Mouse (Mus musculus): ENCODE measurements around the gene Skap2. TPM values are rescaled to one million over a fixed set of nuclear protein-coding genes. Genes with fewer than 3 reads are reported as not detected.
A peak's percentile ranks its signal among the peaks of the same experiment; 100 is the strongest.

Gene Skap2
- polyA plus RNA-seq, 1 experiment from 2014 or later, result 7.9 TPM

DNA sequence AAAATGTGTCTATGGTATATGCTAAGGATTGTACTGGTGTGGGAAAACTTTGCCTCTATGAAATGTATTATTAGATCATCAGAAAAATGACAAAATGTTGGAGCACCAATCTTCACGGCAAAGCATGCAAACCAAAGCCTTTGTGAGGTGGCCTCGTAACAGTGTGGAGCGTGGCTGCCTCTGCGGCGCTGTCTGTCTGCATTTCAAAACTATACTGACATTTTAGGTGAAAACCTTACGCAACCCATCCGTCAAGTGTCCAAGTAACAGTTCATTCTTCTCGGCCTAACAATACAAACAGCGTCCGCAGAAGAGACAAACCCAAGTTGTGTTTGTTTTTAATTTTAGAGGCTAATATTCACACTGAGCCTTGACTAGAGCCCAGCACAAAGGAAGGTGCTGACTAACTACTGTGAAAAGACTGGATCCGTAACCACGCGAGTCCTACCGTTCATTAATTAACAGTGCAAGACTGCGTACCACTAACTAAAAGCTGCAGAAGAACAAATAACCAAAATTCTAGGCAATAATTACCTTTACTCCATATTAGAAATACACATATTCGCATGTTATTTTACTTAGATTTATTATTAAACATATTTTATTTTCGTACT, 130.0 kb downstream of the Skap2 start:
- H3K4me2 ChIP-seq (replicated peaks), result no peak overlapping the region
- H3K4me3 ChIP-seq, result no peak overlapping the region
- no peak overlapping the region for H3K9ac ChIP-seq
- no peak for ATAC-seq (ENCODE audit: insufficient number of reproducible peaks, insufficient read depth, low FRiP score, low TSS enrichment)
- 88% methylated on average over 17 of the region's 17 CpGs for WGBS
- peaks cover 8% of the 10 kb centered on the region for H3K4me1 ChIP-seq
- no peaks in the 10 kb centered on the region for H3K36me3 ChIP-seq
- no peak overlapping the region for H3K27ac ChIP-seq
- no peaks in the 10 kb centered on the region for H3K9me3 ChIP-seq
- 0 out of 2 replicates have a peak, but pooled peaks cover 2% of the 10 kb centered on the region for H3K27me3 ChIP-seq

DNA sequence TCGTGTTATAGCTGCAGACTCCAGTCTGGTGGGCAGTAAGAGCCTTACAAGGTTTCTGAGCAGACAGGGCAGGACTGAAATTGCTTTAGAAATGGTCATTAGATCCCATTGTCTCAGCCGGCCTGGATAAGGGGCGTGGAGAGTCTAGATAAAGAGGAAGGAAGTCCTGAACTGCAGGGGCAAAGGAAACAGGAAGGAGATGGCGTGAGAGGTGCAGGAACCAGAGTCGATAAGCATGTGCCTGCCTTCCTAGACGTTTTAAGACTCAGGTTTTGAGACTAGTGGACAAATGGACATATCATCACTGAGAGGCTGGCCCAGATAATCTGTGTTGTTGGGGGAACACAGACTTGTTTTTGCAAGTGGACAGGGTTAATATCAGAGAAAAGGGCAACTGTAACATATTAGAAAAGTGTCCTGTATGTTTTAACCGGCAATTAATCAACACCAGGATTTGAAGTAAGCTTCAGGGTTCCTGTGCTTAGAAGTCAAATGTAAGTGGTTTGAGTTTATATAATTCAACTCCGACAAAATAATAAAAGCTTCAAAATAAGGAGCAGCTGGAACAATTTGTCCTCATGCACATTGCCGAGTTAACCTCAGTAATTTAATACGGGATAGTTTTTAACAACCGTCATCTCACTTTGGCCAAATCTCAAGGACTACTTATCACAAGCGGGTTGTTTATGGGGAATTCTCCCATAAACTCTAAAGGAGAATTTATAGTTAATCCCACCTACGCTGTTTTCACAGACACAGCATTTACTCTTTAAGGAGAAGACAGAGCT, 131.0 kb downstream of the Skap2 start:
- H3K27ac ChIP-seq, result peak overlapping the region; percentile 46; the same call in 1 of the 2 replicates
- 0 out of 2 replicates have a peak, but pooled peaks cover 2% of the 10 kb centered on the region for H3K27me3 ChIP-seq
- H3K4me2 ChIP-seq (replicated peaks), result no peak overlapping the region
- H3K4me3 ChIP-seq, result no peak overlapping the region
- 37% methylated on average over 13 of the region's 13 CpGs for WGBS
- no peak for ATAC-seq (ENCODE audit: insufficient number of reproducible peaks, insufficient read depth, low FRiP score, low TSS enrichment)
- no peaks in the 10 kb centered on the region for H3K36me3 ChIP-seq
- H3K9me3 ChIP-seq, result no peaks in the 10 kb centered on the region
- H3K4me1 ChIP-seq, result peaks cover 8% of the 10 kb centered on the region
- H3K9ac ChIP-seq, result no peak overlapping the region

- Histone ChIP-seq H3K9me3 (no peaks in the 10 kb centered on the region), H3K4me2 (replicated peaks) (no peak overlapping the region), H3K27me3 (0 out of 2 replicates have a peak, but pooled peaks cover 2% of the 10 kb centered on the region), H3K36me3 (no peaks in the 10 kb centered on the region), H3K4me3 (no peak overlapping the region), H3K4me1 (peaks cover 8% of the 10 kb centered on the region), H3K9ac (no peak overlapping the region), H3K27ac (peak overlapping the region; percentile 46; the same call in 1 of the 2 replicates)
- WGBS, result 56% methylated on average over 6 of the region's 6 CpGs
- ATAC-seq (ENCODE audit: insufficient number of reproducible peaks, insufficient read depth, low FRiP score, low TSS enrichment), result no peak
Measured at GRCm38 (mm10) chr6:51880778-51881177, 131.6 kb downstream of the Skap2 start.

DNA sequence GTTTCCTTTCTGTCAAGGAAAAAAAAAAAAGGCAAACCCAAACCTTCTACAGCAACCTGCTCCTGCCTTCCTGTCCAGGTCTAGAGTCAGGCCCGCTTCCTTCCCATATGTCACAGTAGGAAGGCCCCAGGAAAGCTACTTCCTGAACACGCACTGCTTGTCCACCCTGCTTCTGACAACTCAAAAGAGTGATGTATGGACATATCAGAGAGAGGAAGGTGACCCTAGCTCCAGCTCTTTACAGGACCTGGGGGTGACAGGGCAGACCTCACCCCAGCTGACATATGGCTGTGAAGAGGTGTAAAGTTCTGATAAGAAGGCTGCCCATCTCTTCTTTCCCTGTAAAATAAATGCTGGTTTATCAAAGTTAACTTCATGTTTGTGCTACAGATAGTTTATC, 133.8 kb downstream of the Skap2 start:
- Histone ChIP-seq H3K4me1 (peaks cover 8% of the 10 kb centered on the region), H3K9ac (no peak overlapping the region), H3K36me3 (no peaks in the 10 kb centered on the region), H3K9me3 (no peaks in the 10 kb centered on the region), H3K4me2 (replicated peaks) (no peak overlapping the region), H3K27ac (no peak overlapping the region), H3K27me3 (0 out of 2 replicates have a peak, but pooled peaks cover 5% of the 10 kb centered on the region), H3K4me3 (no peak overlapping the region)
- WGBS, result 86% methylated on average over 2 of the region's 2 CpGs
- no peak for ATAC-seq (ENCODE audit: insufficient number of reproducible peaks, insufficient read depth, low FRiP score, low TSS enrichment)

DNA sequence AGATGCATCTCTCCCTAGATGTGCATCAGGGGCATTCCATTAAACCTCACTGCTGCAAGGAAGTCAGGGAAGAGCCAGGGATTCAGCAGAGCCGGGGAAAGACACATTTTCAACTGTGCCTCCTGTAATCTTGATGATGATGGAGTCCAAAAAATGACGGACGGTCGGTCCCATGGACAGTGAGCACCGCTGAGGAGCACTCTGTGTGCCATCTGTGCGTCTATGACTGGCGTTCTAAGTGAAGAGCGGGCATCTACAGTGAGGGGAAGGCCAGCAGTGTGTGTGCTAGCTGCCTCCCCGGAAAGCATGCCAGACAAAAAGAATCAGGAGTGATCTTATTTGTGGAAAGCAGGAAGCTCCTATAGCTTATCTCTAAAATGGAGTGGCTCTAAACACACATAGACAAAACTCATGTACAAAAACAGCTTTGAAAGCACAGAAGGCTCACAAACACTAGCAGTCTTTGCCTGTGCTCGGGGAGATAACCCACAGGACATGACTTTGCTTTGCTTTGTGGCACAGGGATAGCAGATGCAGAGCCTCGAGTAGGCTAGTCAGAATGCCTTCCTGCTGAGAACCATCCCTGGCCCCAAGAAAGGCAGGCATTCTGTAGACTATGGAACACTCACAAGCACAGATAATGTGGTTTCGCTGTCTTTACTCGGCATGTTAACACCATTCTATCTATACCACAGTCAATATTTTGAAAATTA, 135.4 kb downstream of the Skap2 start:
- Histone ChIP-seq H3K9me3 (no peaks in the 10 kb centered on the region), H3K36me3 (no peaks in the 10 kb centered on the region), H3K4me3 (no peak overlapping the region), H3K4me2 (replicated peaks) (no peak overlapping the region), H3K27me3 (0 out of 2 replicates have a peak, but pooled peaks cover 5% of the 10 kb centered on the region), H3K9ac (no peak overlapping the region), H3K4me1 (peaks cover 8% of the 10 kb centered on the region), H3K27ac (no peak overlapping the region)
- ATAC-seq (ENCODE audit: insufficient number of reproducible peaks, insufficient read depth, low FRiP score, low TSS enrichment), result no peak
- 79% methylated on average over 13 of the region's 13 CpGs for WGBS

DNA sequence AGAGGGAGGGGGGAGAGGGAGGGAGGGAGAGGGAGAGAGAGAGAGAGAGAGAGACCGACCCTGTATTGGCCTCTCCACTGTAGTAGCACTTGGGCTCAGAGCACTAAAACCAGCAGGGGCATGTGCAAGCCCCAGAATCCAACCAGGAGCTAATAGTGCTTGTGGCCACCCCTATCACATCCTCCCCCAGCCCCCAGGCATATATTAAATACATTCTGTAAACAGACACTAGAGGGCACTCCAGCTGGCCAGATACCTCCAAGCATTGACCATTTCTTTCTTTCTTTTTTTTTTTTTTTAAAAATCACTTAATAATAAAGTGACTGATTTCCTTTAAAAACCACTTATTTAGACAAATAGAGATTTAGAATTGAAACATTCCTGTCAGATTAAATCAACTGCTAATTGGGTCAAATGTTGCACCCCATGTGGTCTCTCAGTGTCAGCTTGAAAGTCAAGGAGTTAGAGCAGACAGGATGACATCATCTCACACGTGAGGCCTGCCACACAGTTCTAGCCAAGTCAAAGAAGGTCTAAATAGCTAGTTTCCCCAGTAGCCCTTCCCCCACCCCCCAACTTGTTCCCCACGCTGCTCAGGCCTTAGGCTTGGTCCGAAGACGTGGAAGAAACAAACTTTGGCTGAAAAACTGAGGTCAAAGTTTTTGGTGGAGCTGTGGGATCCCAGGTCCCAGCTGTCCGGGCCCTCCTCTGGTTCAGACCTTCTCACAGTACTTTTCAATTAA, 136.3 kb downstream of the Skap2 start:
- H3K36me3 ChIP-seq, result no peaks in the 10 kb centered on the region
- H3K9ac ChIP-seq, result no peak overlapping the region
- H3K27me3 ChIP-seq, result 0 out of 2 replicates have a peak, but pooled peaks cover 5% of the 10 kb centered on the region
- H3K4me2 ChIP-seq (replicated peaks), result no peak overlapping the region
- no peak for ATAC-seq (ENCODE audit: insufficient number of reproducible peaks, insufficient read depth, low FRiP score, low TSS enrichment)
- no peak overlapping the region for H3K27ac ChIP-seq
- H3K9me3 ChIP-seq, result no peaks in the 10 kb centered on the region
- WGBS, result 37% methylated on average over 6 of the region's 6 CpGs
- H3K4me1 ChIP-seq, result peaks cover 4% of the 10 kb centered on the region
- no peak overlapping the region for H3K4me3 ChIP-seq

DNA sequence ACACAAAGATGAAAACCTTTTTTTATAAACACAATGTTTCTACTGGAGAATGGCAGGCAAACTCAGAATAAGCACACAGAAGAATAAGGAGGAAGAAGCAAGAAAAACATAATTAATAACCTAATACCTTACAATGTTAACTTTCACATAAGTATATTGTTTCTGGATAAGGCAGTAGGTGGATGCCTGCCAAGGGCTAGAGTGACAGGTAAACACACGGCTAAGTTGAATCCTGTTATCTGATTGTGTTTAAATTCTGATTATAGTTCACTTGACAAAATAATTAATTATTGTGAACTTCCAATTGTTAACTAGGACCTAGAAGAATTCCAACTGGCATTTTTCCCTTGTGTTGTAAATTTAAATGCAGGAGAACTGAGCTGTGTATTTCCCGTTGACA, 138.3 kb downstream of the Skap2 start:
- Histone ChIP-seq H3K9me3 (no peaks in the 10 kb centered on the region), H3K9ac (no peak overlapping the region), H3K27ac (no peak overlapping the region), H3K4me3 (no peak overlapping the region), H3K27me3 (0 out of 2 replicates have a peak, but pooled peaks cover 2% of the 10 kb centered on the region), H3K4me1 (no peaks in the 10 kb centered on the region; the same call in 1 of the 2 replicates), H3K4me2 (replicated peaks) (no peak overlapping the region), H3K36me3 (no peaks in the 10 kb centered on the region)
- WGBS, result 61% methylated on average over 2 of the region's 2 CpGs
- ATAC-seq (ENCODE audit: insufficient number of reproducible peaks, insufficient read depth, low FRiP score, low TSS enrichment), result no peak

GRCm38 (mm10) chr6:51871135-51871534, 141.2 kb downstream of the Skap2 start:
- Histone ChIP-seq H3K4me3 (no peak overlapping the region), H3K27me3 (0 out of 2 replicates have a peak, but pooled peaks cover 2% of the 10 kb centered on the region), H3K4me1 (no peaks in the 10 kb centered on the region), H3K27ac (no peak overlapping the region), H3K36me3 (no peaks in the 10 kb centered on the region), H3K9me3 (no peaks in the 10 kb centered on the region), H3K4me2 (replicated peaks) (no peak overlapping the region), H3K9ac (no peak overlapping the region)
- ATAC-seq (ENCODE audit: insufficient number of reproducible peaks, insufficient read depth, low FRiP score, low TSS enrichment), result no peak
- 14% methylated on average over 1 of the region's 1 CpGs for WGBS

DNA sequence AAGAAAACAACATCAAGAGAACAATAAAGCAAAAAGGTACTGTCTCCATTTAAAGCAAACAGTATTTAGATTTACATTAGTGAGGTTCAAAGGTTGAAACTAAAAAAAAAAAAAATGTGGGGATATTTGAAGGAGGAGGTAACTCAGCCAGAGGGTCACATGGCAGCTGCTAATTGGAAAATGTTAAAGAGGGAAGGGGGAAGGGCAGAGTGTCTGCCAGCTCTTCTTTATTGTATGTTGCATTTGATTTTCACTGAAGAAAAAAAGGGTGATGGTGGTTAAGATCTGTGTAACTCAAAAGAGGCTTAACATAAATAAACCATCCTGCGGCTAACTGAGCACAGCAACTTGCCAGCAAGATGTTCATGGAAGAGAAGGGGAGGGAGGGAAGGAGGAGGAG, 142.1 kb downstream of the Skap2 start:
- Histone ChIP-seq H3K36me3 (no peaks in the 10 kb centered on the region), H3K27ac (no peak overlapping the region), H3K9ac (no peak overlapping the region), H3K4me1 (no peaks in the 10 kb centered on the region), H3K9me3 (no peaks in the 10 kb centered on the region), H3K4me2 (replicated peaks) (no peak overlapping the region), H3K27me3 (0 out of 2 replicates have a peak, but pooled peaks cover 2% of the 10 kb centered on the region), H3K4me3 (no peak overlapping the region)
- 52% methylated on average over 1 of the region's 1 CpGs for WGBS
- ATAC-seq (ENCODE audit: insufficient number of reproducible peaks, insufficient read depth, low FRiP score, low TSS enrichment), result no peak

DNA sequence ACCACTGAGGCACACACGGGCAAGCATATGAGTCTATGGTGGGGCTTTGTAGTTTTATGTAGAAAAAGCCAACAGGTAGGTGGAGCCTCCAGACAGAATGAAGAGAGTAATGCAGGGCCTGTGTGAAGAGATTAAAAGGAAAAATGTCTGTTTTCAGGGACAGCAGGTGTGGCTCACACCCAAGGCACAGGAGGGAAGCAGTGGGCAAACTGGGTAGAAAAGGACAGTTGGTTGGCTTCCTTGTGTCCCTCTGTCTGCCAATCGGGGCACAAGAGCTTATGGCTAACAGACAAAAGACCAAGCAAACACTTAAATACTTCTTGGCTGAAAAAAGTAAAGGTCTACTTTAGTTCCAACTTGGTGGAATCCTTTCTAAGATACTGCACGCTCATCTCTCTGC, 145.8 kb downstream of the Skap2 start:
- Histone ChIP-seq H3K36me3 (no peaks in the 10 kb centered on the region), H3K4me1 (no peaks in the 10 kb centered on the region), H3K4me3 (no peak overlapping the region), H3K27me3 (no peaks in the 10 kb centered on the region), H3K27ac (no peak overlapping the region), H3K9me3 (no peaks in the 10 kb centered on the region), H3K9ac (no peak overlapping the region), H3K4me2 (replicated peaks) (no peak overlapping the region)
- WGBS, result 75% methylated on average over 3 of the region's 3 CpGs
- ATAC-seq (ENCODE audit: insufficient number of reproducible peaks, insufficient read depth, low FRiP score, low TSS enrichment), result no peak

DNA sequence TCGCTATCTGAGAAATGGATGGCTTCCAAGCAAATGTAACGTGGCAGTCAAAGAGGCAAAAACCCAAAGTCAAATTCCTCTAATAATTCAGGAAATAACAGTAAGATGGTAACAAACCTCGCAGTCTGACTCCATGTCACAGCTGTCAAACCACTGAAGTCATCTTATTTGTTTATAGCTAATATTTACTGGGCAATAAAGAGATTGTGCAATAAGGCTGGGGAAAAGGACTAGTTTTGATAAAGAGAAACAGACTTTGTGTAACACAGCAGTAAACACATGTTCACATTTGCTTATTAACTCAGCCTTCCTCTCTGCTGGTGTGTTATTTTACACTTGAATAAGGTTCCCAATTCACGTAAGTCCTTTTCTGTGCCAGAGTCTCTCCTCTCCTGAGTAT, 148.8 kb downstream of the Skap2 start:
- ATAC-seq (ENCODE audit: insufficient number of reproducible peaks, insufficient read depth, low FRiP score, low TSS enrichment), result no peak
- WGBS, result 77% methylated on average over 4 of the region's 4 CpGs
- no peak overlapping the region for H3K9ac ChIP-seq

More for the DNA sequence above, 148.8 kb downstream of the Skap2 start:
- peaks cover 3% of the 10 kb centered on the region; the same call in 1 of the 2 replicates for H3K27me3 ChIP-seq
- no peak overlapping the region for H3K4me3 ChIP-seq
- no peaks in the 10 kb centered on the region for H3K4me1 ChIP-seq
- no peak overlapping the region for H3K4me2 ChIP-seq (replicated peaks)
- no peaks in the 10 kb centered on the region for H3K9me3 ChIP-seq
- H3K27ac ChIP-seq, result no peak overlapping the region
- no peaks in the 10 kb centered on the region for H3K36me3 ChIP-seq
